Comparison of ENCODE assay signal across 8 mouse cellular contexts in genomic region chr19:5067867-5068569, GRCm38 (mm10). TPM values are rescaled to one million over a fixed set of nuclear protein-coding genes. Genes with fewer than 3 reads are reported as not detected.
DNase-seq lines count a peak whose midpoint lies in the region; ATAC-seq and TF ChIP-seq lines count a peak whose summit lies in the region.

Cd248 (plus strand) TSS chr19:5068078.

- ATAC-seq in megakaryocyte, adult 5-6 weeks (ENCODE audit: poor library complexity, severe bottlenecking) = no peak
- no peak; the same call in 1 of the 2 replicates for ATAC-seq in forebrain, embryonic 11.5 days (replicated peaks; ENCODE audit: low FRiP score)
- peak; percentile 70 for ATAC-seq in heart, postnatal 0 days (ENCODE audit: insufficient read depth, low read depth)
- ATAC-seq in midbrain, embryonic 11.5 days (ENCODE audit: low FRiP score) = no peak

- no peaks in the 10 kb centered on the region for H3K36me3 ChIP-seq in megakaryocyte, embryonic 14.5 days (replicated peaks; ENCODE audit: low read length)
- no peaks in the 10 kb centered on the region for H3K36me3 ChIP-seq in forebrain, embryonic 11.5 days (ENCODE audit: control insufficient read depth, insufficient read depth, low read length)
- H3K36me3 ChIP-seq in heart, postnatal 0 days (replicated peaks; ENCODE audit: control insufficient read depth, insufficient read depth, low read length) = no peaks in the 10 kb centered on the region
- no peaks in the 10 kb centered on the region for H3K36me3 ChIP-seq in midbrain, embryonic 11.5 days (ENCODE audit: control insufficient read depth, insufficient read depth, low read length)

- peak within 1 kb of the TSS; percentile 60 for H3K9ac ChIP-seq in forebrain, embryonic 11.5 days (ENCODE audit: low read length)
- H3K9ac ChIP-seq in heart, postnatal 0 days (replicated peaks; ENCODE audit: low read depth, low read length) = peak within 1 kb of the TSS; percentile 56
- H3K9ac ChIP-seq in midbrain, embryonic 11.5 days (ENCODE audit: low read length) = peak within 1 kb of the TSS; percentile 56

- no peak within 1 kb of the TSS for H3K27ac ChIP-seq in forebrain, embryonic 11.5 days (ENCODE audit: low read depth, low read length)
- H3K27ac ChIP-seq in heart, postnatal 0 days (ENCODE audit: low read depth) = peak within 1 kb of the TSS; percentile 66
- no peak within 1 kb of the TSS for H3K27ac ChIP-seq in midbrain, embryonic 11.5 days (ENCODE audit: low read depth, low read length)

- H3K4me2 ChIP-seq in forebrain, embryonic 11.5 days (ENCODE audit: low read depth, low read length, severe bottlenecking) = peak within 1 kb of the TSS; percentile 88
- peak within 1 kb of the TSS; percentile 89 for H3K4me2 ChIP-seq in heart, postnatal 0 days (ENCODE audit: low read depth, low read length)
- H3K4me2 ChIP-seq in midbrain, embryonic 11.5 days = peak within 1 kb of the TSS; percentile 78

- no peak for TF ChIP-seq CTCF in heart, postnatal 0 days (IDR thresholded peaks at IDR 0.05; ENCODE audit: low read depth)

- TF ChIP-seq EP300 in heart, postnatal 0 days (IDR thresholded peaks at IDR 0.05; ENCODE audit: low read depth) = no peak

- H3K9me3 ChIP-seq in megakaryocyte, embryonic 14.5 days = no peaks in the 10 kb centered on the region
- no peaks in the 10 kb centered on the region for H3K9me3 ChIP-seq in forebrain, embryonic 11.5 days (ENCODE audit: control insufficient read depth, low read length)
- H3K9me3 ChIP-seq in heart, postnatal 0 days (replicated peaks; ENCODE audit: control insufficient read depth, low read length) = no peaks in the 10 kb centered on the region
- H3K9me3 ChIP-seq in midbrain, embryonic 11.5 days (ENCODE audit: control insufficient read depth, low read length) = no peaks in the 10 kb centered on the region

- H3K4me3 ChIP-seq in megakaryocyte, embryonic 14.5 days (replicated peaks) = peak within 1 kb of the TSS; percentile 86
- H3K4me3 ChIP-seq in forebrain, embryonic 11.5 days (ENCODE audit: low read depth, low read length) = peak within 1 kb of the TSS; percentile 35
- H3K4me3 ChIP-seq in heart, postnatal 0 days (ENCODE audit: low read depth, low read length) = peak within 1 kb of the TSS; percentile 53
- H3K4me3 ChIP-seq in midbrain, embryonic 11.5 days (ENCODE audit: low read depth, low read length) = peak within 1 kb of the TSS; percentile 33

- WGBS in forebrain, embryonic 11.5 days = 1% methylated on average over 49 of the region's 56 CpGs
- WGBS in heart, postnatal 0 days = 2% methylated on average over 53 of the region's 56 CpGs
- WGBS in midbrain, embryonic 11.5 days = 2% methylated on average over 44 of the region's 56 CpGs

- peaks cover 54% of the 10 kb centered on the region for H3K4me1 ChIP-seq in megakaryocyte, embryonic 14.5 days
- H3K4me1 ChIP-seq in forebrain, embryonic 11.5 days (replicated peaks; ENCODE audit: control insufficient read depth, insufficient read depth, low read length) = peaks cover 31% of the 10 kb centered on the region
- H3K4me1 ChIP-seq in heart, postnatal 0 days (ENCODE audit: control insufficient read depth, insufficient read depth) = peaks cover 21% of the 10 kb centered on the region
- H3K4me1 ChIP-seq in midbrain, embryonic 11.5 days (ENCODE audit: control insufficient read depth, insufficient read depth, low read length) = peaks cover 24% of the 10 kb centered on the region

- H3K27me3 ChIP-seq in megakaryocyte, embryonic 14.5 days (replicated peaks) = peaks cover 67% of the 10 kb centered on the region
- H3K27me3 ChIP-seq in forebrain, embryonic 11.5 days (ENCODE audit: control insufficient read depth, insufficient read depth, low read length) = peaks cover 32% of the 10 kb centered on the region
- peaks cover 38% of the 10 kb centered on the region for H3K27me3 ChIP-seq in heart, postnatal 0 days (ENCODE audit: control insufficient read depth, insufficient read depth, low read length)
- H3K27me3 ChIP-seq in midbrain, embryonic 11.5 days (ENCODE audit: control insufficient read depth, insufficient read depth, low read length) = peaks cover 39% of the 10 kb centered on the region

- peak; percentile 79 for DNase-seq in forebrain, embryonic 11.5 days (ENCODE audit: low spot score)
- DNase-seq in heart, postnatal 0 days (ENCODE audit: low spot score) = peak; percentile 74
- peak; percentile 73 to 86 for DNase-seq in kidney, postnatal 25 days
- peak; percentile 93 for DNase-seq in midbrain, embryonic 11.5 days (ENCODE audit: low spot score, missing footprints)
- DNase-seq in urinary bladder, postnatal 14 days (ENCODE audit: low spot score) = peak; percentile 80
- no peak for DNase-seq in thymus, postnatal 36 days

RNA-seq across cellular contexts. Expression of gene Cd248, which starts in this region (rescaled TPM):
- 0.74 and 1.3 TPM in 2 replicates for polyA plus RNA-seq in megakaryocyte, embryonic 14.5 days (2012; ENCODE audit: insufficient read depth, low replicate concordance)
- total RNA-seq in megakaryocyte, adult 5-6 weeks (2015) = 0.13 TPM in 1 of 2 replicates, not detected in the other
- total RNA-seq in megakaryocyte, adult 5-6 weeks (2017) = not detected in 2 replicates
- 30.7 and 32.7 TPM in 2 replicates for polyA plus RNA-seq in forebrain, embryonic 11.5 days (2014; fragmentation: Nextera tagmentation; extraction: Ambion mirVana)
- total RNA-seq in heart, postnatal 0 days (2014; rRNA removed; ENCODE audit: low replicate concordance) = 19.8 and 24.4 TPM in 2 replicates
- polyA plus RNA-seq in heart, postnatal 0 days (2015; fragmentation: Nextera tagmentation; extraction: Ambion mirVana) = 7.8 and 8.8 TPM in 2 replicates
- polyA plus RNA-seq in midbrain, embryonic 11.5 days (2014; fragmentation: Nextera tagmentation; extraction: Ambion mirVana) = 26.7 and 32.2 TPM in 2 replicates

Comparison
In these comparisons a context has a peak if more than half of its experiments do, and no peak if none do; other contexts are left out.
1. RNA of gene Cd248 (total RNA-seq): 19.8 to 24.4 TPM in heart, postnatal 0 days; 0.13 TPM in megakaryocyte, adult 5-6 weeks; every median in the first group is over 10 times any median in the second.
2. H3K4me3 ChIP-seq: peak in every context shown above with its lines; median percentile 86 in megakaryocyte, embryonic 14.5 days; 53 in heart, postnatal 0 days; 35 in forebrain, embryonic 11.5 days; 33 in midbrain, embryonic 11.5 days.
3. DNase-seq: peak in forebrain, embryonic 11.5 days (single experiment), heart, postnatal 0 days (single experiment), kidney, postnatal 25 days (2 of 2), midbrain, embryonic 11.5 days (single experiment) and urinary bladder, postnatal 14 days (single experiment); none in thymus, postnatal 36 days (0 of 2).
4. Peak in every context shown above with its lines, with median percentiles within 50 percentile points of each other: H3K4me2 ChIP-seq and H3K9ac ChIP-seq.